Mouse (Mus musculus) testis, adult 2 months (tissue): ENCODE results near the gene Gm21974.

ENCODE experiments used
- CTCF ChIP-seq: fragments of 200-500 bp; IDR thresholded peaks from 2 replicates; pipeline ENCODE4 v1.5.1; 2012; ENCODE audit warnings: low read depth, mild to moderate bottlenecking, inconsistent platforms, low read length, moderate library complexity; ENCODE audit not compliant: control insufficient read depth, insufficient read depth, insufficient replicate concordance
- POLR2A ChIP-seq: fragments of 200-500 bp; IDR thresholded peaks from 2 replicates; pipeline ENCODE4 v1.6.1; 2012; ENCODE audit warnings: low read depth, mild to moderate bottlenecking, inconsistent platforms, low read length, moderate library complexity; ENCODE audit not compliant: control insufficient read depth

GRCm38 (mm10) chr7:127931351-127932135, 36.3 kb upstream of the Gm21974 start:
- no peak for TF ChIP-seq POLR2A
- no peak for TF ChIP-seq CTCF
